Mouse (Mus musculus) activated CD4-positive, CD25-positive, alpha-beta regulatory T cell, adult 4 months (primary cell): ENCODE data around the gene Btnl4. TPM values are rescaled to one million over a fixed set of nuclear protein-coding genes. Genes with fewer than 3 reads are reported as not detected.
"Not testable (repeated sequence)": the region's sequence is repeated elsewhere in the genome, so short reads cannot be mapped to it uniquely, and the experiment has no call there.

ENCODE experiments used
- ATAC-seq: one replicate; pipeline ENCODE4 v1.8.0; 2017
- polyA plus RNA-seq, 2 experiments: library from polyadenylated mRNA; unstranded; fragments of 100-300 nt; shearing (Covaris generic); gene quantifications; one replicate each; pipeline ENCODE4 v1.2.1; 2017

Btnl4 gene
- not detected for polyA plus RNA-seq

- not testable (repeated sequence) for ATAC-seq
Observed at GRCm38 (mm10) chr17:34477238-34478013, at the start of gene Btnl4. Gene Btnl4 (minus strand): TSS chr17:34477318.

- ATAC-seq, result no peak
Observed at GRCm38 (mm10) chr17:34519001-34519400, 41.9 kb upstream of the Btnl4 start.

- not testable (repeated sequence) for ATAC-seq
Observed at GRCm38 (mm10) chr17:34518571-34518970, 41.5 kb upstream of the Btnl4 start.

GRCm38 (mm10) chr17:34517795-34518194 lies 40.7 kb upstream of the Btnl4 start:
- no peak for ATAC-seq

GRCm38 (mm10) chr17:34517252-34517651 lies 40.1 kb upstream of the Btnl4 start, which contains the start of gene Btnl6:
Gene Btnl6 (minus strand): TSS chr17:34517352.
- no peak for ATAC-seq

- no peak for ATAC-seq
Observed at GRCm38 (mm10) chr17:34516514-34516913, 39.4 kb upstream of the Btnl4 start.

- ATAC-seq, result not testable (repeated sequence)
Observed at GRCm38 (mm10) chr17:34511723-34512122, 34.6 kb upstream of the Btnl4 start.

GRCm38 (mm10) chr17:34507591-34507990 lies 30.5 kb upstream of the Btnl4 start:
- no peak for ATAC-seq

GRCm38 (mm10) chr17:34497726-34498125 lies 20.6 kb upstream of the Btnl4 start:
- not testable (repeated sequence) for ATAC-seq

- not testable (repeated sequence) for ATAC-seq
Observed at GRCm38 (mm10) chr17:34497319-34497718, 20.2 kb upstream of the Btnl4 start.

- ATAC-seq, result no peak
Observed at GRCm38 (mm10) chr17:34496539-34496938, 19.4 kb upstream of the Btnl4 start.

- ATAC-seq, result not testable (repeated sequence)
Observed at GRCm38 (mm10) chr17:34495156-34495555, 18.0 kb upstream of the Btnl4 start.

- no peak for ATAC-seq
Observed at GRCm38 (mm10) chr17:34492796-34493195, 15.7 kb upstream of the Btnl4 start.

- ATAC-seq, result no peak
Observed at GRCm38 (mm10) chr17:34476427-34476826, 691 bp downstream of the Btnl4 start.

GRCm38 (mm10) chr17:34475060-34475459 lies 2.1 kb downstream of the Btnl4 start:
- no peak for ATAC-seq

- no peak for ATAC-seq
Observed at GRCm38 (mm10) chr17:34470491-34470890, 6.6 kb downstream of the Btnl4 start.

GRCm38 (mm10) chr17:34465906-34466305 lies 11.2 kb downstream of the Btnl4 start:
- ATAC-seq, result not testable (repeated sequence)

GRCm38 (mm10) chr17:34459255-34459654 lies 17.9 kb downstream of the Btnl4 start:
- no peak for ATAC-seq

GRCm38 (mm10) chr17:34457668-34458067 lies 19.4 kb downstream of the Btnl4 start:
- ATAC-seq, result no peak

GRCm38 (mm10) chr17:34448473-34449041 lies 28.6 kb downstream of the Btnl4 start:
- ATAC-seq, result no peak

- no peak for ATAC-seq
Observed at GRCm38 (mm10) chr17:34441990-34442389, 35.1 kb downstream of the Btnl4 start.

- ATAC-seq, result no peak
Observed at GRCm38 (mm10) chr17:34439795-34440194, 37.3 kb downstream of the Btnl4 start.

GRCm38 (mm10) chr17:34438588-34438987 lies 38.5 kb downstream of the Btnl4 start:
- no peak for ATAC-seq

- ATAC-seq, result no peak
Observed at GRCm38 (mm10) chr17:34437606-34438005, 39.5 kb downstream of the Btnl4 start.
